Mouse (Mus musculus) myocyte (in vitro differentiated cells): ENCODE measurements around the gene Tmc8.
A peak's percentile ranks its signal among the peaks of the same experiment; 100 is the strongest.

Experiments
- E2F4 ChIP-seq: IDR thresholded peaks from one replicate; pipeline ENCODE4 v1.6.1; 2011; ENCODE audit warnings: mild to moderate bottlenecking, control low read depth, moderate library complexity; ENCODE audit not compliant: insufficient read depth
- MYOD1 ChIP-seq, 3 experiments: IDR thresholded peaks; one replicate each; pipeline ENCODE4 v1.6.1; 2011; ENCODE audit warnings: control low read depth in 2 of 3, low read depth in 2 of 3, mild to moderate bottlenecking in 2 of 3, moderate library complexity in 1 of 3; ENCODE audit not compliant: insufficient read length in 2 of 3, control insufficient read depth in 1 of 3
- POLR2A ChIP-seq: IDR thresholded peaks from one replicate; pipeline ENCODE4 v1.6.1; 2011; ENCODE audit warnings: low read depth, mild to moderate bottlenecking, control low read depth, moderate library complexity; ENCODE audit not compliant: insufficient read length
- USF1 ChIP-seq: IDR thresholded peaks from one replicate; pipeline ENCODE4 v1.6.1; 2011; ENCODE audit warnings: low read depth, mild to moderate bottlenecking, control low read depth, moderate library complexity

DNA sequence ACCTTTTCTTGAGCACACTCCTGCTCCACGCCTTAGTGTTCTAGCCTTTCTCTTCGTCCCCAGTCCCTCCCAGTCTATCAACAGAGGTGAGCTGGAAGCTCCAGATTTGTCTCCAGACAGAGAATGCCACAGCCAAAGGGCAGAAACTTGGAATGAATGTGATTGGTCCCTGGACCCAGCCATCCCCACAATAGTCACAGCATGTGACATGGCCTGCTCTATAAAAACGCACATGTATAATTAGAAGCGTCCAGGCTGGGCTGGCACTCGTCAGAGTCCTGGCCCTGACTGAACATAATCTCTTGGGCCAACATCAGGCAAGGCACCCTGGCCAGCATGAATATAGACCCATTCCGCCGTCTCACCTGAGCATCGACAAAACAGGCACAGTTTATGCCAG, 37.2 kb downstream of the Tmc8 start:
- TF ChIP-seq POLR2A (no peak), E2F4 (no peak), MYOD1 (IDR thresholded peaks at IDR 0.05; ENCODE audit: control insufficient read depth in 1 of 3, insufficient read length in 2 of 3, low read depth in 2 of 3) (no peak), USF1 (peak; percentile 21)
